Mouse (Mus musculus): ENCODE measurements around the gene Ankrd33b.

The Ankrd33b gene

DNA sequence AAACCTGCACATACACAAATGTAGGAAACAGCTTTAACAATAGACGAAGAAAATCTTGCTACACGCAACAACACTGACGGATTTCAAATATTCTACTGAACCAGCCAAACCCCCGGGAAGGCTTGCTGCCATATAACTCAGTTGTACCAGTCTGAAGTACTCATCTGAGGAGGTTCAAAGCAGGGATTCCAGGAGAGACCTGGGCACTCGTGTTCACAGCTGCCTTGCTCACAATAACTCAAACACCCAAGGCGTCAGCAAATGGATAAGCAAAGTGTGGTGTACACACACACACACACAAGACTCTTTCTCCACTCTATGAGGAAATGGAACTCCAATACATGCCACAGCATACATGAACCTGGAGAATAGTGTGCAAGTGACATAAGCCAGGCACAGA lies 29.5 kb downstream of the Ankrd33b start:
- no peak for DNase-seq

DNA sequence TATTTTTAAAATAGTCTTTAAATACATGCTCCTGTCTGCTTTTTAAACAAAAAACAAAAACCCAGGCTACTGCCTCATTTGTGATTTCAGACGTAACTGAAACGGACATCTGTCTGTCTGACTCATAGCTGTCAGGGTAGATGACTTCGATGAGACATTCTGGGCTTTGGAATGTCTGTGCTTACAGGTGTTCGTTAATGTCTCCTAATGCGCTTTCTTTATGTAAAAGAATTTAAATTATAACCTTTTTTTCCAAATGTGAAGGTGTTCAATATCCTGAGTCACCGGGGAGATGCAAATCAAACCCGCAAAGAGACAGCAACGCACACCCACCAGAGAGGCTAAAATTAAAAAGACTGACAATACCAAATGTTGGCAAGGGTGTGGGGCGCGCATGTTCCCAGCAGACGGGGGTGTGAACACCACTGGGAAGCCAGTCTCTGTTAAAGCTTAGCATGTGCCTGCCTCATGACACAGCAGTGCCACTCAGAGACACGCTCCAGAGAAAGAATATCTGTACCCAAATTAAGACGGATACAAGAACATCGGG lies 30.3 kb downstream of the Ankrd33b start:
- DNase-seq, result no peak

DNA sequence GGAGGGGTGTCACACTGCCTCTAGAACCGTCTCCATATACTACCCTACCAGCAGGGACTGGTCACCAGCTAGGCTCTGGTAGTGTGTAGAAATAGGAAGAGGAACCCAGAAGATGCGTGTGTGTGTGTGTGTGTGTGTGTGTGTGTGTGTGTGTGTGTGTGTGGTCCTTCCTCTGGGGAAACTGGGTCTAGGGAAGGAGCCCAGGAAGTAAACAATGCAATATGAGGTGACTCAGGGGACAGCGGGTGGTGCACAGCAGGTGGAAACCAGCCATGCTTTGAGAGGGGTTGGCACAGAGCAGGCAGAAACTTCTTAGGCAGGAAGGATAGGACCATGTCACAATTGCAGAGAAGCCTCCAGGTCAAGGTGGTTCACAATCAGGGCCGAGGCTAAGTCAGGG lies 30.8 kb downstream of the Ankrd33b start:
- DNase-seq, result no peak

DNA sequence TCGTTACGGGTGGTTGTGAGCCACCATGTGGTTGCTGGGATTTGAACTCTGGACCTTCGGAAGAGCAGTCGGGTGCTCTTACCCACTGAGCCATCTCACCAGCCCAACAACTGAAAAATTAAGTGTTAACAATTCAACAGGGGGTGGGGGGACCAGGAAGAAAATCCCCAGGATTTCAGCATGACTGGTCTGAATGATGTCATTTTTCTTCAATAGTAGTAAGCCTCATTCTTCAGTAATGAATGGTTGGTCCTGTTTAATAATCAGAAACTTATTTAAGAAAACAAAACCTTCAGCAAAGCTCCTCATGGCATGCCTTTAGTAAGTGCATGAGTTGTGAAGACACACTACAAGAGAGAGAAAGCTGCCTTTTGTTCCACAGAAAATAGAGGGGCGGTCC lies 32.7 kb downstream of the Ankrd33b start:
- DNase-seq, result no peak

DNA sequence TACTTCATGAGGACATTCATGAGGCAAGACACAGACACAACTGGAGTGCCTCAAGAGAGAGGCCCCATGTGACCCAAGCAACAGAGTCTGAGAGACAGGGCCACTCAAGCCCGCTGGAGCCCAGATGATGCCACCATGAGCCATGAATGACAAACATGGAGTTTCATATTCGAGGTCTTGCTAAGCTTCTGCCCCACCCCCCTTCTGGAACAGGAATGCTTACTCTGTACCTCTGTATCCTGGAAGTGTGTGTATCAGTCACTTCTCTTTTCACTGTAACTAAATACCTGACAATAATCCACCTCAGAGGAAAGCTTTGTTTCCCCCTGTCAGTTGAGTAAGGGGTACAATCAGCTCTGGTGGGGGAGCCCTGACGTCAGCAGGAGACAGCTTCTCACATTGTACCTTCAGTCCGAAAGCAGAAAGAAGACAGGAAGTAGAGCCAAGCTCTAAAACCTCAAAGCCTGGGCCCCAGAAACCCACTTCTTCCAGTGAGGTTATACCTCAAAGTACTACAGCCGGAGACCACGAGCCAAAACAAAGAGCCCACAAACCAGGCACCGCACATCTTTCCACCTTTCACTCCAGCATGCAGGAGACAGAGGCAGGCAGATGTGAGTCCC lies 34.9 kb downstream of the Ankrd33b start:
- DNase-seq, result no peak

DNA sequence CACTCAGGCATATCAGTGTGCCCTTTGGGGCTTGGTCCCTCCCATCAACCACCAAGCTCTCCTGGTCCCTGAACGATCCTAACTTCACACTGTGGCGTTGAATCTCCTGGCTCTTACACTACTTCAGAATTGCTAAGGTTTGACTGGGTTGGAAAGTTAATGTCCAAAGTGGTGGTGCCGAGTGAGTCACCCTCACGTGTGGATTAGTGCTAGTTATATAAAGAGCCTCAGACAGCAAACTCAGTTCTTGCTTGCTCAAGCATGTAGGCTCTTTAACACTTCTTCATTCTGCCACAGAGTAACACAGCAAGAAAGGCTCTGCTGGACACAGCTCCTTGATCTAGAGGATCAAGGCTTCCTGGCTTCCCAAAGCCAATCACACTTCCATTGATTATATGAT lies 35.8 kb downstream of the Ankrd33b start:
- no peak for DNase-seq

DNA sequence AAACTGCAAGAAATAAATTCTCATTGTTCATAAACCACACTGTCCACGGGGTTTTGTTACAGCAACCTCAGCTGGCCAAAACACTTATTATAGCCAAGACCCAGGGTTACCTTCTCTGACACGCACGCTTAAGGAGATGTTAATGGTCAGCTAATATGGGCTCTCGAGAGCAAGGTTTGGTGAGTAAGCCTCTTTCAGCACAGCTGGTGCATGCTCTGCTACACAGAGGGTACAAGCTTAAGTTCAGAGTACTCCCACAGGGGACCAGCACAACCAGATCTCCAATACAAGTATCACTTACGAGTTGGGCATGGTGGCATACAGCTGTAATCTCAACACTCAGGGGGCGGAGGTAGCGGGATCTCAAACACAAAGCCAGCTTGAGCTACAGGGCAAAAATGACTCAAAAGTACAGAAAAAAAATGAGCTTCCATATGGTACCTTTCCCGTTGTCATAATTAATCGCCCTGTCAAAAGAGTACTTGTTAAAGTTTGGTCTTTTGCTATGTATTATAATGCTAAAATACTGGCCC lies 39.4 kb downstream of the Ankrd33b start:
- no peak for DNase-seq

DNA sequence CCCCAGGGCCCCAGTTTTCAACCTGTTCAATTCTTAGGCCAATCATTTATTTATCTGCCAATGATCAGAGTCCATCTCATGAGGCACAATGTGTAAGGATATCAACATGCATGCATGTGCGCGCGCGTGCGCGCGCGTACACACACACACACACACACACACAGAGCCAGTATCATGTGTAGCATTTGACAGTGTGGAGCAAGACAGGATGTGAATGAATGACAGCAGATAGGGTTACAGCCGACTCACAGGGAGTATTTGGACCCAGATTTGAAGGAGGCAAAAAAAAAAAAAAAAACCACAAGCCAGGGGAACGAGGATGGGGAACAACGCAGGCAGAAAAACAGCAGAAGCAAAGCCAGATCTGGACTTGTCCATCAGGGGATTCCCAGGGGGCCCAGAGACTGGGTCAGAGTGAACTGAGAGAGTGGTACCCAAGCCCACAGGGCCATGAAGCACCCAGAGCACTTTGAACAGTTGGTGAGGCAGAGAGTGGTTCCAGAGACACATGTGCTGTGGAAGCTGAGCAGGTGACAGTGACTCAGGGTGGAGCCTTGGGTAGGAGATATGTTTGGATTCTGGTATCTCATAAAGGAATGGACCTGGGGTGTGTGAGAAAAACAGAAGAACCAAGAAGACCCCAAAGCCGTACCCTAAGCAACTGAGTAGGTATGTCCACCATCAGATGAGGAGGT lies 41.7 kb downstream of the Ankrd33b start:
- DNase-seq, result no peak

DNA sequence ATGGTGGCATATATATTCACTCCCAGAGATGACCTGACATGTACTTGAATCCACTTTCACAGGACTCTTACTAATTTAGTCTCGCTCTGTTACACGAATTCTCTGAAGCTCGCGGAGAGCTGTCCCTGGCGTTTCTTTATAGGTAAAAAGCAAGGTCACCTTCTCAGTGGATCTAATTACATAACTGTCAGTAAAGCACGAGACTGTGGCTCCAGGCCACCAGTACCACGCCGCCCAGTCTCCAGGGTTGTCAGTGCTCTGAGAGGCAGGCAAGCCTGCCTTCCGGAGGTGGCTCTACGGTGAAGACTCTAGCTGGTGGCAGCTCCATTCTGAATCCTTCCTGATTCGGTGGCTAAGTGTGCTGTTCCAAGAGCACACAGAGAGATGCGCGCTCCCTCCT lies 43.0 kb downstream of the Ankrd33b start:
- no peak for DNase-seq

DNA sequence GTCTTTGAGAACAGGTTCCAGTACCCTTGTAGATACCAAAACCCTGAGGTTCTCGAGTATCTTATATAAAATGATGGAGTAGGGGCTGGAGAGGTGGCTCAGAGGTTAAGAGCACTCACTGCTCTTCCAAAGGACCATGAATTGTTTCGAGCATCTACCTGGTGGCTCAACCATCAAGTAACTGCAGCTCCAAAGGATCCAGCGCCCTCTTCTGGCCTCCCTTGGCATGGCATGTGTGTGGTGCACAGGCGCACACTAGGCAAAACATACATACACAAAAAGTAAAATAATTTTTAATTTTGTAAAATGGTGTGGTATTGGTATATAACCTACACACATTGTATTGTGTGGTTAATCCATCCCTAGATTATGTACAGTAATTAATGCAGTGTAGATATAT lies 43.8 kb downstream of the Ankrd33b start:
- DNase-seq, result no peak

DNA sequence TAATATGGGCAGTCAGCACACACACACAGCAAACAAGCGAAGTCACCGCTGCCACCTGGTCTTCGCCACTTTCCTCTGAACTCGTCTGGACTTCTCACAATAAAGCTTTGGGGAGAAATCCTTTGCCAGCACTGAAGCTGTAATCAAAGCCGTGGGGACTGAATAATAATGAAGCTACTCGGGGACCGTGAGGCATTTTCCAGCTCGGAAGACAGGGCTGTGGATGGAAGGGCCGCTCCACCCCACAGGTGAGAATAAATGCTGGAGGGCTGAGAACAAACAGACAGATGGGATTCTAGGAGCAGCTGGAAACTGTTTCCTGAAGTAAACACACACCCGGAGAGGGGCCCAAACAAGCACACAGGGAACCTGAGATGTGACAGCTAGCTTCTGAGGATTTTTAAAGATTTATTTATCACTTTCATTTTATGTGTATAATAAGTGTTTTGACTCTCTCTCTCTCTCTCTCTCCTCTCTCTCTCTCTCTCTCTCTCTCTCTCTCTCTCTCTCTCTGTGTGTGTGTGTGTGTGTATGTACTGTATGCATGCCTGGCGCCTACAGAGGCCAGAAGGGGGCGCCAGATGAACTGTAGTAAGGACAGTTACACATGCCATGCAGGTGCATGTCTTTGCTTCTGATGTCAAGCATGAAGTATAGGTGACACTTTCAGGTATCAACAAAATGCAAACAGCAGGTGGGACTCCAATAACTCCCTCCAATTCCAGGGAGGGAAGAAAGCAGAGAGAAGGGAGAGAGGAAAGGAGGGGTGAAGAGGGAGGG lies 46.7 kb downstream of the Ankrd33b start:
- no peak for DNase-seq

DNA sequence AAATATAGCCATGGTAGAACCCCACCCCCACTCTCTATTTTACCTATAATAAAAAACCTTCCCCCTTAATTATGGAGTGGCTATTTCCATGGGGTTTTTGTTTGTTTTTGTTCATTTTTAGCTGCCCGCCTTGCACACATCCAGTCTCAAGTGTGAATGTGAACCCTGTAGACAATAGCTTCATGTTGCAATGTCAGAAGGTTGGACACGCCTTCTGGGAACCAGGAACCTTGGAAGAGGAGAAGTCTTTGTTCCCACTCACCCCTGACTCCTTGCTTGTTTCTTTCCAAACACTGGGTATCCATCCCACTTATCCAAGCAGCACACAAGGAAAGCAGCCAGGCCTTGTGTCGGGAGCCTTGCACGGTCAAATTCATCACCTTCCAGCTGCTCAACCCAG lies 48.5 kb downstream of the Ankrd33b start:
- DNase-seq, result no peak

DNA sequence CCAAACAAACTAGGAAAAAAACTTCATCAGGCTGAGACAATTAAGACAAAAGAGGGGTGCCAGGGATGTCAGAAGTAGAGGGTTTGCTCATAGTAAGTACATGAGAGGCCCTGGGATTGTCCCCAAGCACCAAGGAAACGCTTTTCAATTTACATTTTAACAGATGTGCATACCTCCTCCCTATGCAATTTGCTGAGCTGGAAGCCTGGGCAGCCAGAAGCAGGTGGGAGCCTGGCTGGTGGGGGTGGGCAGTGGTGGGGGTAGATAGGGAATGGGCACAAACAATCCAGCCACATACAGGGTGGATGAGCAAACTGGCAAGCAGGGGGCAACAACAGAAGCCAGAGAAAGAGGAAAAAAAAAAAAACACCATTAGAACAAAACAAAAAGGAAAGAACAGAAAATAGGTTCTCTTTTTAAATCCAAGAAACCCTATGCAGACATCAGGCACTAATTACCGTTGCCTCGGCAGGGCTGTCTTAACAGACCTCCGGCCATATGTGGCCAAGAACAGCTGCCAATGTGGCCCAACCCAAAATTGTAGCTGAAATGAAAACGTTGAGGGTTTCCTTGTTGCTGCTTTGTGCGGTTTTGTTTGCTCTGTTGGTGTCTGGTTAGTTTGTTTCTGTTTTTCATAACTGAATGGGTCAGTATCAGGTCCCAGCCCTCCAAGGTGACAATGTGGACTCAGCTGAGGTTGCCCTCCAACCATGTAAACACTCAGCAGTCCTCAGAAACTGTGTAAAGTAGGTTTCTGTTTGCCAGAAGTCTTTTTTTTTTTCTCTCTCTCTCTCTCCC lies 49.2 kb downstream of the Ankrd33b start:
- DNase-seq, result no peak

DNA sequence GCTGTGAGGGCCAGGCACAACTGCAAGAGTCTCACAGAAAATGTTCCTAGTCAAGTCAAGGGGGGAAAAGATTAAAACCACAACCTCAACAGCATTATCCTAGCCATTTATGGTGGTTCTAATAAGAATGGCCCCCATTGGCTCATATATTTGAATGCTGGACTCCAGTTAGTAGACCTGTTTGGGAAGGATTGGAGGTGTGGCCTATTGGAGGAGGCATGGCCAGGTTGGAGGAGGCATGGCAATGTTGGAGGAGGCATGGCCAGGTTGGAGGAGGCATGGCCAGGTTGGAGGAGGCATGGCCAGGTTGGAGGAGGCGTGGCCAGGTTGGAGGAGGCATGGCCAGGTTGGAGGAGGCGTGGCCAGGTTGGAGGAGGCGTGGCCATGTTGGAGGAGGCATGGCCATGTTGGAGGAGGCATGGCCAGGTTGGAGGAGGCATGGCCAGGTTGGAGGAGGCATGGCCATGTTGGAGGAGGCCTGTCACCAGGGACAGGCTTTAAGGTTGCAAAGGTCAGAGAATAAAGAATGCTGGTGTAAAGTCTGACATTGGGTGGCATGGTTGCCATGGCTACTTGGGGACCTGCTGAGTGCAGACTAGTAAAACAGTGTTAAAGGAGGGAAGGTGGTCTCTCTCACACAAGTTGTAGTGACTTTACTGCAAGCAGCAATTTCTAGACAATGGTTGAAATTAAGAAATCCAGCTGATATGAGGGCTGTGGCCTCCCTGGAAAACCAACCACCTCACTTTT lies 50.3 kb downstream of the Ankrd33b start:
- no peak for DNase-seq

DNA sequence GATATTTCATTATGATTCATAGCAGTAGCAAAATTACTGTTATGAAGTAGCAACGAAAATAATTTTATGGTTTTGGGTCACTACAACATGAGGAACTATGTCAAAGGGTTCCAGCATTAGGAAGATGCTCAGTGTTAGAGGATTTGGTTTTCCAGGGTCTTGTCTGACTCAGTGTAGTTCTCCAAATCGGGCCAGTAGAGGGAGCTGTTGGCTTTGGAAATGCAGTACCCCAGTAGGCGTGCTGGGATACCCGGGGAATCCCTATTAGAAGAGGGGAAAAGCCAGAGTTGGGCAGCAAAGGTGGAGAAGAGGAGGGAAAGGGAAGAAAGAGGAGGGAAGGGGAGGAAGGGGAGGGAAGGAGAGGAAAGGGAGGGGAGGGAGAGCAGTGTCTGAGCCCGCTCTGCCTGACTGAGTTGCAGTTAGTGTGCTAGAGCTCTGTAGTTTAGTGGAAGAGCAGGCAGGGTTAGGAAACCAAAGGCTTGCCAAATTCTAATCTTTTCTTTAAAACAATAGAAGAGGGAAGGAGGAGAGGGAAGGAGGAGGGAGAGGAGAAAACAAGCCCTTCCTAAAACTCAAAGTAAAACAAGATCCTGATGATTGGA lies 51.8 kb downstream of the Ankrd33b start:
- DNase-seq, result peak; percentile 75 to 79

DNA sequence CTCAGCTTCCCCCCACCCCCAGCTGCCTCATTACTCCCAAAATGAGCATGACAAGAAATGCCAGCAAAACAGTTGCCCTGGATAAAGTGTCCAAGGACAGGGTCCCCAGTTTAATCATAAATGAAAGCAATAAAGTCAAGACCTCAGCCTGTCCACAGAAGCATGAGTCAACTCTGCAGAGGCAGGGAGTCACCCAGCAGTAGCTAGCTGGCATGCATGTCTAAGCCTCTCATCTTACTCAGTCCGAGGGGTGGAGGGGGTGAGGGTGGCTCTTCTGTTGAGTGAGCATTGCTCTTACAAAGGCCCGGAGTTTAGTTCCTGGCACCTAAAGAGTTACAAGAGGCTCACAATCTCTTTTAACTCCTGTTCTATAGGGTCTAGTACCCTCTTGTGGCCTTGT lies 55.5 kb downstream of the Ankrd33b start:
- DNase-seq, result no peak

DNA sequence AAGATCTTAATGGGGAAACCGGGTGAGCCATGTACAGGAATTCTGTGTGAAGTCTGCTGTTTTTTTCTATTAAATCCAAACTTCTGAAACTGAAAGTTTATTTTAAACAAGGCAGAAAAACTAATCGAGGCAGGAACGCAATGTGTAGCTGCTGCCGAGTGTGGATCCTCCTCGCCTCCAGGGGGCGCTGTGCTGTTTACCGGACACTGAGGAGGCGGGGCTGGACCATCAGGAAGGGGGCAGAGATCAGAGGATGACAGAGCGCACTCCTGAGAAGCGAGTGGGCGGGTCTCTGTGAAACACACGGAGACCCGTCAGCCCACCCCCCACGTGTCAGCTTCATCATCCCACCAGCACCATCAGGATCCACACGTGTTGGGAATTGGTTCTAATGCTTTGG lies 58.0 kb downstream of the Ankrd33b start:
- no peak for DNase-seq

DNA sequence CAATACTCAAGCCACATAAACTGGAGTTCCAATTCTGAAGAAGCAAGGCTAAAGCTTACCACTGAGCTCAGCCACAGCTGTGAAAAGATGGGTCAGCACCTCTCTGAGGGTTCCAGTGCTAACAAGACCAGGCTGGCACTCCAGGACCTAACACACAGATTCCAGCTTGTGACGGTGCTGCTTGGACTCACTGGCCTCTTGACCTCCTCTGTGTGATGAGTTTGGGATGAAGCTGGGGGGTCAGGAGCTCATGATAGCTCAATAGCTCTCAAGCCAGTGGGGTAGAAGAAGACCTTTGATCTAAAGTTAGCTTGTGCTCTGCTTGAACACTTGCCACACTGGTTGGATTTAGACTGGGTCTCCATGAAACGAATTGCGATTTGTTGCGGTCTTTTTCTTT lies 60.8 kb downstream of the Ankrd33b start:
- DNase-seq, result no peak

DNA sequence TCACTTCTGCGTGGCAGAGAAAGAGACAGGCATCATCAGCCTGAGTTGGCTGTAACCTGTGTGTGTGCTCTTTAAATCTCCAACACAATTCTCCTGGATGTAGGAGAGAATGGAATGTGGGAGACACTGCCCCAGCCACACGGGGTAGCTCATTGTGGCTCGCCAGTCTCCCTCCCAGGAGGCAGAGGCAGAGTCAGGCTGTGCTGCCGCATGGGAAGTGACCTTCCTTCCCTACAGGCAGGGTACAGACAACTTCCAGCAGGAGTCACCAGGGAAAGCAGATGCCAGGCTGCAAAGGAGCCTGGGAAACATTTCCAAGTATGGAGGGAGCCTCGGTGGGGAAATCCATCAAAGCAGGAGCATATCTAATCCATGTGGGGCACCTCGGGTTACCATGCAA lies 62.3 kb downstream of the Ankrd33b start:
- no peak for DNase-seq

DNA sequence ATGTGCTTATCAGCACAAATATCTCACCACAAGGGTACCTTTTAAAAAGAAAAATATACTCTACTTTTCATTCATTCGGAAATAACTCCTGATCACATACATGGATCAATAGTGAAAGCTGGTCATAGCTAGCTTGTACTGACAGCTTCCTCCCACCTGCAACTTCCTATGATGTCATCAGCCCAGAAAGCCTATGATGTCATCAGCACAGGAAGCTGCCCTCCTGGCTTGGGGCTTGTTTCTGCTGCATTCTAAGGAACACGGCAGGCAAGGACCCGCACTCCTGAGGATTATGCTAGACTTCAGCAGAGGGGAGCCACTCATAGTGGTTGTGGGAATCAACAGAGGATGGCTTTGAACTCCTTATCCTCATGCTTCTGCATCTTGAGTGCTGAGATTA lies 63.2 kb downstream of the Ankrd33b start:
- no peak for DNase-seq

DNA sequence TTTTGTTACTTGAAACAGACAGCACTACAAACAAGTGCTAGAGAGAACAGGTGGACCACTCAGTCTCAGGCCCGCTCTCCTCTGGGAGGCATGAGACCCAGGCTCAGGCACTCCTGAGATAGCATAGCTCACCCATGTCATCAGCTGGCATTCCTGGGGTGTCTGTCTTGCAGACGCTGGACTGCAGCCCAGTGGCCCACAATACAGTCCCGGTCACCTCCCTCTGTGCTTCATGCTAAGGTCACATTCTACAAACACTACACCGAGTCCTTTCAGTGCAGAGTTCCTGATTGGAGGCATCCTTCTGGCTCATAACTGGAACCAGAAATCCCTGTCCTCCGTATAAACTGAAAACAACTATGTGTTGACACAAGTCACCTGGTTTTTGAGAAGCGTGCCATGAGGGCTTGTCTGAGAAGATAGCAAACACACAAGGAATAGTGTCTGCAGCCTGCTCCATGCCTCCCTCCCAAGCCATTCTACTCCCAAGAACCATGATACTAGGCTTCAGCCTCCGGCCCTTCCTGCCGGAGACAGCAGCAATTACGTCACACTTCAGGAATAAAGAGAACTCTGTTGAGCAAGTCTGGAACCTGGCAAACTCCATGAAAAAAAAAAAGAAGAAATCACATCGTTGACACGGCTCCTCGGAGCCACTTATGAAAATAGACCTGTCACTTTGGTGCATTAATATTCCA lies 65.1 kb downstream of the Ankrd33b start:
- no peak for DNase-seq
